Mouse (Mus musculus) embryonic facial prominence, embryonic 10.5 days (tissue): Measurements from ENCODE around the gene Zfand3. TPM values are rescaled to one million over a fixed set of nuclear protein-coding genes. Genes with fewer than 3 reads are reported as not detected.

Experiments used
- DNase-seq: peaks from one replicate; pipeline ENCODE4 v3.0.0-alpha.2; 2017; ENCODE audit warnings: low spot score
- H3K27ac ChIP-seq: fragments of 300-500 bp; sonication (generic); replicated peaks from 2 replicates; pipeline ENCODE4 v1.5.1; 2016; ENCODE audit warnings: mild to moderate bottlenecking
- H3K27me3 ChIP-seq: fragments of 300-500 bp; sonication (generic); replicated peaks from 2 replicates; pipeline ENCODE4 v1.6.1; 2016; ENCODE audit warnings: low read depth, mild to moderate bottlenecking; ENCODE audit not compliant: poor library complexity, severe bottlenecking
- H3K36me3 ChIP-seq: fragments of 300-500 bp; sonication (generic); replicated peaks from 2 replicates; pipeline ENCODE4 v1.6.1; 2016; ENCODE audit warnings: mild to moderate bottlenecking, moderate library complexity
- H3K4me1 ChIP-seq: fragments of 300-500 bp; sonication (generic); 2 replicates; pipeline ENCODE4 v1.6.1; 2016
- H3K4me3 ChIP-seq: fragments of 300-500 bp; sonication (generic); 2 replicates; pipeline ENCODE4 v1.5.1; 2016; ENCODE audit warnings: mild to moderate bottlenecking, moderate library complexity
- H3K9me3 ChIP-seq: fragments of 300-500 bp; sonication (generic); 2 replicates; pipeline ENCODE4 v1.6.1; 2016; ENCODE audit warnings: mild to moderate bottlenecking
- WGBS: fragments of 180-500 bp; shearing (Covaris S2); methylation state at CpG from one replicate; pipeline ENCODE4 v1.1.7; 2016; 5-methylcytosine and 5-hydroxymethylcytosine counted together
- polyA plus RNA-seq: library from polyadenylated mRNA; unstranded; fragments of >200 nt; fragmentation: Nextera tagmentation; extraction: Ambion mirVana; gene quantifications from 2 replicates; pipeline ENCODE4 v1.2.1, GENCODE M21; 2016

The Zfand3 gene
- polyA plus RNA-seq, 1 experiment from 2014 or later: 59.1 TPM

DNA sequence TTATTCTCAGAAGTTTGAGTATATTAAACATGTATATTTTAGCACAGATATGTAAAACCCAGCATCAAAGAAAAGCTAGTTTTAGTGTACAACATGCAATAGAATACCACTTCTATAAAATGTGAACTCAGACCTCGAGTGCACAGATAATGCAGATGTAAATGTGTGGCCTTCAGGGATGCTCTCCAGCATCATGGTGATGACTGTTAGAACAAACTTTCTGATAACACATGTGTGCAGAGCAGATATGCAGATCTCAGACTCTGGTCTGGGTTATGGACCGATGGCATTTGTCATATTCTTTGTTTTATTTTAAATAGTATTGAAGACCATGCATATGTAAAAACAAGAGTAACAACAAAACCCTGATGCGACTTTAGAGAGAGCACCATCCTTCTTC is 117.7 kb downstream of the Zfand3 start:
- no peaks in the 10 kb centered on the region for H3K9me3 ChIP-seq
- H3K4me3 ChIP-seq: no peak overlapping the region
- H3K4me1 ChIP-seq: no peaks in the 10 kb centered on the region; the same call in 1 of the 2 replicates
- no peaks in the 10 kb centered on the region for H3K27me3 ChIP-seq
- peaks cover 23% of the 10 kb centered on the region; the same call in 1 of the 2 replicates for H3K36me3 ChIP-seq
- WGBS: 93% methylated on average over 3 of the region's 3 CpGs
- DNase-seq: no peak
- H3K27ac ChIP-seq: no peak overlapping the region

GRCm38 (mm10) chr17:30128456-30128855 is 123.9 kb downstream of the Zfand3 start:
- Histone ChIP-seq H3K27me3 (no peaks in the 10 kb centered on the region), H3K27ac (no peak overlapping the region), H3K9me3 (no peaks in the 10 kb centered on the region), H3K36me3 (peaks cover 18% of the 10 kb centered on the region; the same call in 1 of the 2 replicates), H3K4me3 (no peak overlapping the region), H3K4me1 (no peaks in the 10 kb centered on the region)
- DNase-seq: no peak
- WGBS: 82% methylated on average over 6 of the region's 6 CpGs

- Histone ChIP-seq H3K9me3 (no peaks in the 10 kb centered on the region), H3K4me3 (no peak overlapping the region), H3K36me3 (peaks cover 13% of the 10 kb centered on the region; the same call in 1 of the 2 replicates), H3K27ac (no peak overlapping the region), H3K27me3 (no peaks in the 10 kb centered on the region), H3K4me1 (0 out of 2 replicates have a peak, but pooled peaks cover 3% of the 10 kb centered on the region)
- WGBS: 92% methylated on average over 7 of the region's 7 CpGs
- no peak for DNase-seq
These were observed 124.7 kb downstream of the Zfand3 start for GRCm38 (mm10) chr17:30129220-30129619.

DNA sequence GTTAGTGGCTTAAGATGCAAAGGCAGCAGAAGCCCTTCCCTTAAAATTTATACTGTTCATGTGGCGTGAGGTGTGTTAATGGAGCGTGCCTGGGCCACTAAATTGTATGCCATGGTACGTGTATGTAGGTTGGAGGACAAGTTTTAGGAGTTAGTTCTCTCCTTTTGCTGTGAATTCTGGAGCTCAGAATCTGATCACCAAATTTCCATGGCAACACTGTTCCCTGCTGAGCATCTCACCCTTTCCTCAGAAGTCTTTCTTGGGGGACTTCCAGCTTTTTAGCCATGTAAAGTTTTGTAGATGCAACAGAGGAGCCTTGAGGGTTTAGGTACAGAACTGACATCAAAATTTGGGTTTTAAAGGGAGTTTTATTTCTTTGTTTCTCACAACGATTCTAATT is 125.8 kb downstream of the Zfand3 start:
- 0 out of 2 replicates have a peak, but pooled peaks cover 3% of the 10 kb centered on the region for H3K4me1 ChIP-seq

DNA sequence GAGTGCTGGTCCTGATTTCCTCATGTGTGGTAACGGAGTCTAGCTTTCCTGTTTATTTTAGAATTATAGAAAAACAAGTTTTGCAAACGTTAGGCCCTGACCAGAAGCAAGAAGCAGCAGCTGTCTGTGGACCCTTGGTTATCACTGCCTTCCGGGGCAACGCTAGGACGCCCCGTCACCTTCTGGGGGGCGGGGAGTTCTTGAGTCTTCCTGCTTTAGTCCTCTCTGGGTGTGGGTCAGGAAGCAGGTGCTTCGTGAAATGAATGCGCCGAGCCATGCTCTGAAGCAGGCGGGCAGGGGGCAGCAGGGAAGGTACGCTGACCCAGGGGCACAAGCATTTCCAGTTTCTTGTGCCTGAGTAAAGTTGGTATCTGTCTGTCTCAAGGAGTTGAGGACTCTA is 129.1 kb downstream of the Zfand3 start:
- peaks cover 25% of the 10 kb centered on the region for H3K36me3 ChIP-seq
- no peaks in the 10 kb centered on the region for H3K27me3 ChIP-seq
- DNase-seq: no peak
- WGBS: 86% methylated on average over 12 of the region's 12 CpGs
- H3K4me3 ChIP-seq: no peak overlapping the region
- 0 out of 2 replicates have a peak, but pooled peaks cover 3% of the 10 kb centered on the region for H3K4me1 ChIP-seq
- H3K9me3 ChIP-seq: no peaks in the 10 kb centered on the region
- no peak overlapping the region for H3K27ac ChIP-seq

More for the DNA sequence above, 125.8 kb downstream of the Zfand3 start:
- H3K27me3 ChIP-seq: no peaks in the 10 kb centered on the region
- H3K4me3 ChIP-seq: no peak overlapping the region
- no peaks in the 10 kb centered on the region for H3K9me3 ChIP-seq
- H3K27ac ChIP-seq: no peak overlapping the region
- WGBS: 90% methylated on average over 4 of the region's 4 CpGs
- H3K36me3 ChIP-seq: peaks cover 7% of the 10 kb centered on the region
- no peak for DNase-seq

- DNase-seq: no peak
- Histone ChIP-seq H3K4me1 (0 out of 2 replicates have a peak, but pooled peaks cover 3% of the 10 kb centered on the region), H3K9me3 (no peaks in the 10 kb centered on the region), H3K4me3 (no peak overlapping the region), H3K36me3 (peaks cover 25% of the 10 kb centered on the region), H3K27ac (no peak overlapping the region), H3K27me3 (no peaks in the 10 kb centered on the region)
- 82% methylated on average over 10 of the region's 10 CpGs for WGBS
These were observed 130.6 kb downstream of the Zfand3 start for GRCm38 (mm10) chr17:30134955-30135735.

DNA sequence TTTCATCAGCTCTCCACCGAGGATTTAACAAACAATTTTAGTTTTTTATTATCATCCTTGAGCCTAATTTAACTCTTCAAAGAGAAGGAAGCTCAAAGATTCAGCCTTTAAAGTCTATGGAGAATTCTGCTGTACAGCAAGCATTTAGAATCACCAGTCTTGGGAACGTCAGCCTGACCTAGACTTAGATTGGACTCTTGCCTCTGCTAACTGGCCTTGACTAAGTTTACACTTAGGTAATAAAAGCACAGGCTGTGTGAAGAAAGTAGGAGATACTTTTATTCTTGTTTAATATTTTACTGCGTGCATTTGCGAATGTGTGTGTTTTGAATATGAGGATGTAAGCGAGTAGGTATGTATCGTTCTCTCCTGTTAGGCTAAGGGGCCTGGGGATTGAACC is 131.4 kb downstream of the Zfand3 start:
- Histone ChIP-seq H3K4me1 (0 out of 2 replicates have a peak, but pooled peaks cover 3% of the 10 kb centered on the region), H3K27ac (no peak overlapping the region), H3K27me3 (no peaks in the 10 kb centered on the region), H3K36me3 (peaks cover 25% of the 10 kb centered on the region), H3K4me3 (no peak overlapping the region), H3K9me3 (no peaks in the 10 kb centered on the region)
- WGBS: 94% methylated on average over 6 of the region's 6 CpGs
- no peak for DNase-seq

GRCm38 (mm10) chr17:30136684-30137083 is 132.2 kb downstream of the Zfand3 start:
- peaks cover 30% of the 10 kb centered on the region for H3K36me3 ChIP-seq
- H3K27ac ChIP-seq: no peak overlapping the region
- H3K27me3 ChIP-seq: no peaks in the 10 kb centered on the region
- no peaks in the 10 kb centered on the region for H3K9me3 ChIP-seq
- H3K4me3 ChIP-seq: no peak overlapping the region
- 0 out of 2 replicates have a peak, but pooled peaks cover 3% of the 10 kb centered on the region for H3K4me1 ChIP-seq
- no peak for DNase-seq
- 94% methylated on average over 5 of the region's 5 CpGs for WGBS

DNA sequence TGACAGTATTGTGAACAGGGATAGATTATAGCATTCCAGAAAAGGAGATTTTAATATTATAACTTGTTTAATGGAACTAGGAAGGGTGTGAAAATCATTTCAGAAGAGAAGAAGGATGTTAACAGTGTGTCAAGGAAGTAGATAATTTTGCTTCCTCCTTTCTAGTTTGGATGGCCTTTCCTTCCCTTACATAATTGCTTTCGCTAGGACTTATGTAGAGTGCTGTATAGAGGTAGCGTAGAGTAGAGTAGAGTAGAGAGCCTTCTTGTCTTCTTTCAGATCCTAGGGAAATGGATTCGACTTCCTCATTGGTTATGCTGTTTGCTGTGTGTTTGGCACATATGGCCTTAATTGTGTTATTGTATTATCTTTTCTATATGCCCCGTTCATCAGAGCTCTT is 132.6 kb downstream of the Zfand3 start:
- no peaks in the 10 kb centered on the region for H3K9me3 ChIP-seq
- H3K4me3 ChIP-seq: no peak overlapping the region
- peaks cover 33% of the 10 kb centered on the region for H3K36me3 ChIP-seq
- DNase-seq: no peak
- 89% methylated on average over 4 of the region's 4 CpGs for WGBS
- no peaks in the 10 kb centered on the region for H3K27me3 ChIP-seq
- H3K27ac ChIP-seq: no peak overlapping the region
- 0 out of 2 replicates have a peak, but pooled peaks cover 3% of the 10 kb centered on the region for H3K4me1 ChIP-seq

GRCm38 (mm10) chr17:30144114-30144513 is 139.6 kb downstream of the Zfand3 start:
- no peaks in the 10 kb centered on the region for H3K27me3 ChIP-seq
- no peak for DNase-seq
- 80% methylated on average over 6 of the region's 6 CpGs for WGBS

DNA sequence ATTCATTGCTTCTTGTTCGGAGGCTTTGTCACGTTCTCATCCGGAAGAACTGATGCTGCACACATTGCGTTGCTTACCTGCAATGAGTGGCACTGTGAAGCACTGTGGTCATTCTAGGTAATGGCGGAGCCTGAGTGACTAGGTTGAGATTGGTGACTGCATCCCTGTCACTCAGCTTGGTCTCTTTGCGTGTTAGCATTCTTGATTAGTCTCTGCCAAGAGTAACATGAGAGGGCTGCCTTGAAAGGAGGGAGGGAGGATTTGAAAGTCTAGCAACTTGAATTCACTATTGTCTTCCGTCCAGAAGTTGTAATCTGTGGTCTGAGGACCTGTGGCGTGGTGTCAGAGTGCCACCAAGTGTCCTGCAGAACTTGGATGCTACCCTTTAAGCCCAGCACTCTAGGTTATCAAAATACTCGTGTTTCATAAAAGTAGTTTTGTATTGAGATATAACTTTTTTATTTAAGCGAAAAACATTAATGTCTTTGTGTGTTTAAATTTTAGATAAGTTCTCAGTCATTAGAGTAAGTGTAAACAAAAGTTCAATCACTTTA is 141.1 kb downstream of the Zfand3 start:
- Histone ChIP-seq H3K4me1 (peaks cover 33% of the 10 kb centered on the region), H3K36me3 (peaks cover 13% of the 10 kb centered on the region; the same call in 1 of the 2 replicates), H3K27me3 (no peaks in the 10 kb centered on the region), H3K9me3 (no peaks in the 10 kb centered on the region), H3K27ac (no peak overlapping the region), H3K4me3 (no peak overlapping the region)
- WGBS: 70% methylated on average over 10 of the region's 10 CpGs
- no peak for DNase-seq

More at GRCm38 (mm10) chr17:30144114-30144513, 139.6 kb downstream of the Zfand3 start:
- peaks cover 31% of the 10 kb centered on the region for H3K4me1 ChIP-seq
- peaks cover 13% of the 10 kb centered on the region; the same call in 1 of the 2 replicates for H3K36me3 ChIP-seq
- H3K4me3 ChIP-seq: no peak overlapping the region
- no peaks in the 10 kb centered on the region for H3K9me3 ChIP-seq
- H3K27ac ChIP-seq: no peak overlapping the region

DNA sequence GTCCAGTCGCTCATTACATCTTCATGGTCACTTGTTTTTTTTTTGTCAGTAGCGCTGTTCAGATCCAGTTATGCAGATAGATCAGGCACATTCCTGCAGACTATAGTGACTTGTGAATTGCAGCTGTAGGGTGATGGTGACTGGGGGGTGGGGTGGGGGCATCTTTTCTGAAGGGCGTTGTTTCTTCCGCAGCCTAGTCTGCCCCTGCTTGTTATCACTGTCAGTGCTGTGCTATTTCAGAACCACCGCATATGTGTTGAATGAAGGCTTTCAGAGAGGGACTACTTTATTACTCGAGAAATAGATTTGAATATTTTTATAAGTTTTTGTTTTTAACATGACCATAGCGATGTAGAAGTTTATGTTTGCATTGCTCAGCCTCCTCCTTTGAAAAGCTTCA is 142.0 kb downstream of the Zfand3 start:
- 94% methylated on average over 7 of the region's 7 CpGs for WGBS
- Histone ChIP-seq H3K36me3 (peaks cover 7% of the 10 kb centered on the region; the same call in 1 of the 2 replicates), H3K4me1 (peaks cover 33% of the 10 kb centered on the region), H3K27ac (no peak overlapping the region), H3K9me3 (no peaks in the 10 kb centered on the region), H3K27me3 (no peaks in the 10 kb centered on the region), H3K4me3 (no peak overlapping the region)
- DNase-seq: no peak

- WGBS: 85% methylated on average over 1 of the region's 1 CpGs
- no peak overlapping the region for H3K27ac ChIP-seq
- no peaks in the 10 kb centered on the region for H3K9me3 ChIP-seq
- H3K36me3 ChIP-seq: peaks cover 3% of the 10 kb centered on the region; the same call in 1 of the 2 replicates
- H3K4me1 ChIP-seq: peaks cover 38% of the 10 kb centered on the region
- DNase-seq: no peak
- H3K27me3 ChIP-seq: no peaks in the 10 kb centered on the region
- H3K4me3 ChIP-seq: no peak overlapping the region
These were observed 143.4 kb downstream of the Zfand3 start for GRCm38 (mm10) chr17:30147897-30148296.
